Mouse (Mus musculus) liver, embryonic 16.5 days (tissue): Measurements from ENCODE around the gene Vdac1. TPM values are rescaled to one million over a fixed set of nuclear protein-coding genes. Genes with fewer than 3 reads are reported as not detected.

ENCODE experiments used
- ATAC-seq: fragments of 200-750 bp; cut with Nextera tagmentation; 2 replicates; pipeline ENCODE4 v1.8.0; 2017; ENCODE audit warnings: low read depth, mild to moderate bottlenecking, moderate number of reproducible peaks, moderate library complexity
- H3K27ac ChIP-seq: fragments of 300-500 bp; sonication (generic); 2 replicates; pipeline ENCODE4 v1.5.1; 2014; ENCODE audit warnings: mild to moderate bottlenecking, low read length
- H3K27me3 ChIP-seq: fragments of 300-500 bp; sonication (generic); 2 replicates; pipeline ENCODE4 v1.6.1; 2014; ENCODE audit warnings: low read depth, low read length, mixed read lengths; ENCODE audit not compliant: control insufficient read depth, insufficient read depth
- H3K36me3 ChIP-seq: fragments of 300-500 bp; sonication (generic); 2 replicates; pipeline ENCODE4 v1.6.1; 2014; ENCODE audit warnings: mild to moderate bottlenecking; ENCODE audit not compliant: control insufficient read depth, insufficient read depth
- H3K4me1 ChIP-seq: fragments of 300-500 bp; sonication (generic); 2 replicates; pipeline ENCODE4 v1.6.1; 2014; ENCODE audit warnings: low read depth, low read length, mixed read lengths; ENCODE audit not compliant: control insufficient read depth
- H3K4me2 ChIP-seq: fragments of 300-500 bp; sonication (generic); 2 replicates; pipeline ENCODE4 v1.6.1; 2014; ENCODE audit warnings: low read depth, low read length, mixed read lengths
- H3K4me3 ChIP-seq: fragments of 300-500 bp; sonication (generic); 2 replicates; pipeline ENCODE4 v1.5.1; 2014; ENCODE audit warnings: low read depth, mild to moderate bottlenecking, low read length
- H3K9ac ChIP-seq: fragments of 300-500 bp; sonication (generic); 2 replicates; pipeline ENCODE4 v1.6.1; 2014; ENCODE audit warnings: low read depth, low read length
- H3K9me3 ChIP-seq: fragments of 300-500 bp; sonication (generic); replicated peaks from 2 replicates; pipeline ENCODE4 v1.6.1; 2016; ENCODE audit warnings: low read length; ENCODE audit not compliant: control insufficient read depth
- WGBS: fragments of 180-500 bp; shearing (Covaris S2); extraction: QIAGEN DNeasy Blood & Tissue Kit; methylation state at CpG from one replicate; pipeline ENCODE4 v1.1.7; 2014; ENCODE audit not compliant: insufficient replicate concordance; 5-methylcytosine and 5-hydroxymethylcytosine counted together
- polyA plus RNA-seq: library from polyadenylated mRNA; unstranded; fragments of >200 nt; fragmentation: Nextera tagmentation; extraction: Ambion mirVana; gene quantifications from 2 replicates; pipeline ENCODE4 v1.2.1, GENCODE M21; 2015

Vdac1 gene
- polyA plus RNA-seq, 1 experiment from 2014 or later: 121 TPM

DNA sequence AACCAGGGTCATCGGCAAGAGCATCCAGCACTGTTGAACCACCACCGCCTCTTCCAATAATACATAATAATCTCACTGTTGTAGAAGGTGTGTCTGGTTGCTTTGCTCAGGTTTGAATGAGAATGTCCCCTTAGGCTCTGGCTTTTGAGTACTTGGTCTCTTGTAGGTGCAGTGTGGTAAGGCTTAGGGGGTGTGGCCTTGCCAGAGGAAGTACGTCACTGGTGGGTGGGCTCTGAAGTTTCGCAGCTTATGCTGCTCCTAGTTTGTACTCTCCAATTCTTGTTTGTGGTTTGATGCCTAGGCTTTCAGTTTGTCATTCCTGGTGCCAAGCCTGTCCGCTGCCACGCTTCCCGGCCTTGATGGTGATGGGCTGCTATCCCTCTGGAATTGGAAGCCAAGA lies 29.3 kb downstream of the Vdac1 start:
- Histone ChIP-seq H3K36me3 (peaks cover 9% of the 10 kb centered on the region), H3K9me3 (no peaks in the 10 kb centered on the region), H3K4me3 (no peak overlapping the region), H3K9ac (no peak overlapping the region), H3K4me1 (no peaks in the 10 kb centered on the region), H3K27me3 (no peaks in the 10 kb centered on the region), H3K4me2 (no peak overlapping the region), H3K27ac (no peak overlapping the region)
- 86% methylated on average over 7 of the region's 7 CpGs for WGBS
- ATAC-seq: no peak

DNA sequence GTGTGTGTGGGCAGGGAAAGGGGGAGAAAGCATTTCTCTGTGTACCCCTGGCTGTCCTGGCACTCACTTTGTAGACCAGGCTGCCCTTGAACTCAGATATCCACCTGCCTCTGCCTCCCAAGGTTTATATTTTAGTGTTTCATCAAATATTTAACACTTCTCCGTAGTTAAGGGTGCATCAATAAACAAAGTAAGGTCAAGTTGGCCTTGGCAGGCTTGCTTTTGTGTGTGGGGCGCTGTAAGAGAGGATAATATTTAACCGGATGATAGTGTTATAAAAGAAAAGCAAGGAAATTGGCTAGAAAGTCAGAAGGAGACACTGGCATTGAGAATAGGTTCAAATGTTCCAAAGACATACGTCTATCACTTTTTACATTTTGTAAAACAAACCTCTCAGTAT lies 33.8 kb downstream of the Vdac1 start:
- H3K27ac ChIP-seq: no peak overlapping the region
- H3K9ac ChIP-seq: no peak overlapping the region
- H3K4me1 ChIP-seq: peaks cover 12% of the 10 kb centered on the region
- no peak overlapping the region for H3K4me2 ChIP-seq
- H3K9me3 ChIP-seq: no peaks in the 10 kb centered on the region
- no peaks in the 10 kb centered on the region for H3K36me3 ChIP-seq
- H3K27me3 ChIP-seq: no peaks in the 10 kb centered on the region
- no peak overlapping the region for H3K4me3 ChIP-seq
- 65% methylated on average over 4 of the region's 4 CpGs for WGBS
- ATAC-seq: no peak

DNA sequence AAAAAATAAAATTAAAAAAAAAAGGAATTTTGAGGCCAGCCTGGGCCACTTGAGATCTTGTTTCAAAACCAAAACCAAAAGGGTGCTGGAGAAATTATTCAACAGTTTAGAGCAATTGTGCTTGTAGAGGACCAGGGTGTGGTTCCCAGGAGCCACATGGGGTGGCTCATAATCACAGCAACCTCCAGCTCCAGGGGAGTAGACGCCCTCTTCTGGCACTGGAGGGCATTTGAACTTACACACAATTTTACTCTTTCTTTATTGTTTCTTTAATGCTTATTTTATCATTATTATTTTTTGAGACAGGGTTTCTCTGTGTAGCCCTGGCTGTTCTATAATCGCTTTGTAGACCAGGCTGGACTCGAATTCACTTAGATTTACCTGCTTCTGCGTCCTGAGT lies 34.7 kb downstream of the Vdac1 start:
- Histone ChIP-seq H3K4me1 (peaks cover 15% of the 10 kb centered on the region), H3K9me3 (no peaks in the 10 kb centered on the region), H3K4me2 (no peak overlapping the region), H3K27ac (no peak overlapping the region), H3K9ac (no peak overlapping the region), H3K4me3 (no peak overlapping the region), H3K36me3 (no peaks in the 10 kb centered on the region), H3K27me3 (no peaks in the 10 kb centered on the region)
- WGBS: 33% methylated on average over 4 of the region's 4 CpGs
- ATAC-seq: no peak

DNA sequence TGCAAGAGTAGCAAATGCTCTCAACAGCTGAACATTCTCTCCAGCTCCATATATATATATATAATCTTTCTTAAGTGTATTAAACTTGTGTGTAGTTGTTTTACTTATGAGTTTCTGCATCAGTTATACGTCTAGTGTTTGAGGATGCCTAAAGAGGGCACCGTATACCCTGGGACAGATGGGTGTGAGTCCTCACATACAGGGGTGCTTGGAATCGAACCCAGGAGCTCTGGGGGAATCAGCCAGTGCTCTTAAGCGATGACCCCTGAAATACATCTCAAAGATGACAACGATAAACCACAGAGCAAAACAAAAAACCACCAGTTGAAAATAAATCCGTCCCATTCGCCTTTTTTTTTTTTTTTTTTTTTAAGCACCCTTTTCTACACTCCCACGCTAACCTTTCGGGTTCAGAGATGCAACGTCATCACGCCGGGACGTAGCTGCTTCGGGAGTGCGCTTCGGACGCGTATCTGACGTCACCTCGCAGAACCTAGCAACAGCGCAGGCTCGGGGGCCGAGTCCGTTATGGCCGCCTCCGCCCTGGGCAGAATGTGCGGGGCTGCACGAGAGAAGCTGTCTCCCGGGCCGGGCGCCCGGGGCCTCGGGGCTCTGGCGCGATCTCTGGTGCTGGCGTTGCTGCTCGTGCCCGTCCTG lies 35.4 kb downstream of the Vdac1 start, which contains the start of gene 9530068E07Rik:
9530068E07Rik (plus strand) TSS at position 489 of the 657 bp plus-strand sequence.
- H3K36me3 ChIP-seq: no peaks in the 10 kb centered on the region
- peak within 1 kb of the TSS; percentile 85 for H3K27ac ChIP-seq
- H3K4me3 ChIP-seq: peak within 1 kb of the TSS; percentile 94
- peak within 1 kb of the TSS; percentile 92 for H3K9ac ChIP-seq
- 2% methylated on average over 38 of the region's 38 CpGs for WGBS
- peak within 1 kb of the TSS; percentile 73 for H3K4me2 ChIP-seq
- H3K9me3 ChIP-seq: no peaks in the 10 kb centered on the region
- peaks cover 21% of the 10 kb centered on the region for H3K4me1 ChIP-seq
- H3K27me3 ChIP-seq: no peaks in the 10 kb centered on the region
- peak; percentile 97 for ATAC-seq

DNA sequence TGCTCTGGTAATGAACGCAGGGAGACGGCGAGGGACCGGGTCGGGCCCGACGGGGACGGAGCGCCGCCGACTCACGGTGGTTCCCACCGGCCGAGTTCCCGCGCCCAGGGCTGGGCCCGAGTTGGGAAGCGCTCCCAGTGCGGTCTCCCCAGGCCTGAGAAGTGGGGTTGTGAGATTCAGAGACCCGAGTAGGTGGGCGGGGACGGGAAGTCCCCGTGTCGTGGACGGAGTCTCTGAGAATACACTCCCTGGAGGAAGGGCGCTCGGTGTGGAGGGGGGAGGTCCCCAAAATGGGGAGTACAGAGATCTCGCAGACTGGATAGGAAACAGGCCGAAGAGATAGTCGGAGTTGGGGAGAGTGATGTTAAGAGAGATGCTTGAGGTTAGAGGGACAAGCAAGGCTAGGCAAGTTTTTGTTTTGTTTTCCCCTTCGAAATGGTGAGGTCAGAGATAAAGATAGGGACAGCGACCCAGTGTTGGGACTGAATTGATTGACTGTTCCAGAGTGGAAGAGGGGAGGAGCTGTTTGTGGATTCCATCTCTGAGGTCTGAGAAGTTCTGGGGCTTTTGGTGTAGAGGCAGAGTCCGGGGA lies 36.0 kb downstream of the Vdac1 start:
- H3K4me2 ChIP-seq: peak overlapping the region; percentile 73
- no peaks in the 10 kb centered on the region for H3K36me3 ChIP-seq
- ATAC-seq: peak; percentile 69
- 1% methylated on average over 33 of the region's 33 CpGs for WGBS
- peak overlapping the region; percentile 92 for H3K9ac ChIP-seq
- no peaks in the 10 kb centered on the region for H3K9me3 ChIP-seq
- peaks cover 21% of the 10 kb centered on the region for H3K4me1 ChIP-seq
- peak overlapping the region; percentile 94 for H3K4me3 ChIP-seq
- no peaks in the 10 kb centered on the region for H3K27me3 ChIP-seq
- H3K27ac ChIP-seq: peak overlapping the region; percentile 85

DNA sequence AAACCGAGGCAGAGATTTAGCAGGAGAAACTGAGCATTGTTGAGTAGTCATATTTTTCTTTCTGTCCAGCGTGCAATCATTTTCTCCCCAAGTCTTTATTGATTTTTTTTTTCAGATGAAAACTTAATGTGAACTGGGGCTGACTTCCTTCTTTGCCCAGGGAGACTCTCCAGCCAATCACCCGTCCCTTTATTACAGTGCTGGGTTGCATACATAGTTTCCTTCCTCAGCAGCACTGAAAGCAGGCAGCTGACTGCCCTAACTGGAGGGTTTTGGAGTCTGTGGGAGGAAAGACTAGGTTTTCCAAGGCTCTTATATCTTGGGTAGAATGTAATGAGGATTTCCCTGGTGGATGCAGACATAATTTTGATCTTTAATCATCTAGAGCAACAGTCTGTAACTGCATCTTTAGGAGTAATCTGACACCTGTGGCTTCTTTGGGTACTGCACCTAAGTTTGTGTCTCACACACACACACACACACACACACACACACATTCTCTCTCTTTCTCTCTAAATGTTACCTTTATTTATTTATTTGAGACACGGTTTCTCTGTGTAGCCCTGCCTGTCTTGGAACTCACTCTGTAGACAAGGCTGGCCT lies 36.8 kb downstream of the Vdac1 start:
- ATAC-seq: no peak
- no peak overlapping the region for H3K9ac ChIP-seq
- H3K4me3 ChIP-seq: peak overlapping the region; percentile 94
- H3K36me3 ChIP-seq: no peaks in the 10 kb centered on the region
- 75% methylated on average over 4 of the region's 4 CpGs for WGBS
- no peaks in the 10 kb centered on the region for H3K9me3 ChIP-seq
- no peaks in the 10 kb centered on the region for H3K27me3 ChIP-seq
- H3K4me1 ChIP-seq: peaks cover 21% of the 10 kb centered on the region
- H3K4me2 ChIP-seq: peak overlapping the region; percentile 73
- H3K27ac ChIP-seq: no peak overlapping the region

DNA sequence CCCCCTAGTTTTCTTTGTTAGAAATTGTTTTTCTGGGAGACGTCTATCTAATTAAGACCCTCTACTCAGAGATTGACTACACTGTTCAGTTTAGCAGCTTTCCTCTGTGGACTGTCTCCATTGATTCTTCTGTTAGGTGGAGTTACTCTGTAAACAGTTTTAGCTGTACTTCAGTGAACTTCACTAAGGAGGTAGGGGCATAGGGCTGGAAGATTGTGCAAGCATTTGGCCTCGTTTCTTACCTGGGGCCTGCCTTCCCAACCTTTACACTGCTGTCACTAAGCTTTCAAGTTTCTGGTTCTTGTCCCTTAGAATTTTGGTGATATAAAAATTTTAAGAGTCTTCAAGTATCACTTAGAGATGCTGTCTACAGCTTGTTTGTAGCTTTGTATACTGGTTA lies 40.8 kb downstream of the Vdac1 start:
- Histone ChIP-seq H3K4me2 (no peak overlapping the region), H3K4me1 (peaks cover 13% of the 10 kb centered on the region), H3K4me3 (no peak overlapping the region), H3K36me3 (peaks cover 5% of the 10 kb centered on the region), H3K9ac (no peak overlapping the region), H3K27me3 (no peaks in the 10 kb centered on the region), H3K27ac (no peak overlapping the region), H3K9me3 (no peaks in the 10 kb centered on the region)
- ATAC-seq: no peak
- 51% methylated on average over 2 of the region's 2 CpGs for WGBS

DNA sequence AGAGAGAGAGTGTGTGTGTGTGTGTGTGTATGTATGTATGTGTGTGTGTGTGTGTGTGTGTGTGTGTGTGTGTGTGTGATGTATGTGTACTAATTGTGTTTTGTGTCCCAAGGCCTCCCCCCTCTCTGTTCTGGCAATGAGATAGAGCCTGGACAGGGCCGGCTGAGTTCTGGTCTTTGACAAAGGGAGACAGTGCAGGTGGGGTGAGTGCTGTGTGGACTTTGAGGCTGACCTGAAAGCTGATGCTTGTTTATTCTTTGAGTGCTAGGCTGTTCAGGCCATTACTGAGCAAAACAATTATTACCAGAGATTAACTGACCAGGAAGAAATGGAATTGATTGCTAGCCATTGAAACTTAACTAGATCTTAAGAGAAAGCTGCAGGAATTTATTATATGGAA lies 41.9 kb downstream of the Vdac1 start:
- peak; percentile 67 for ATAC-seq
- no peak overlapping the region for H3K4me3 ChIP-seq
- H3K36me3 ChIP-seq: peaks cover 13% of the 10 kb centered on the region
- H3K9ac ChIP-seq: no peak overlapping the region
- WGBS: 58% methylated on average over 1 of the region's 1 CpGs
- no peaks in the 10 kb centered on the region for H3K9me3 ChIP-seq
- peaks cover 13% of the 10 kb centered on the region for H3K4me1 ChIP-seq
- no peak overlapping the region; the same call in 1 of the 2 replicates for H3K27ac ChIP-seq
- no peak overlapping the region for H3K4me2 ChIP-seq
- no peaks in the 10 kb centered on the region for H3K27me3 ChIP-seq

DNA sequence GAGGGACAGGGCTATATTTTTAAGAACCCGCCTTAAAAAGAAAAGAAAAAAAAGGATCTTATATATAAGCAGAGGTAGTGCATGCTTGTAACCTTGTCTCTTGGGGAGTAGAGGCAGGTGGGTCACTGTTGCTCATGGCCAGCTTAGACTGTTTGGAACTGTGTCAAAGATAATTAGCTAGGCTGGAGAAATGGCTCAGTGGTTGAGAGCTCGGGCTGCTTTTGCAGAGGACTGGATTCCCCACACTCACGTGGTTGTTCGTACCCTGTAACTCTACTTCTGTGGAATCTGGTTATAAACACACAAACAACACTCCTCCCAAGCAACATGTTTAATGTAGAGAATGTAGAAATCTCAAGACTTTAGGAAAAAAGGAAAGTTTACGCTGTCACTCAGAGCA lies 43.5 kb downstream of the Vdac1 start:
- no peak overlapping the region for H3K4me2 ChIP-seq
- peaks cover 9% of the 10 kb centered on the region for H3K4me1 ChIP-seq
- no peaks in the 10 kb centered on the region for H3K9me3 ChIP-seq
- H3K27ac ChIP-seq: no peak overlapping the region
- H3K9ac ChIP-seq: no peak overlapping the region
- no peak for ATAC-seq
- WGBS: 76% methylated on average over 5 of the region's 5 CpGs
- no peak overlapping the region for H3K4me3 ChIP-seq
- peaks cover 20% of the 10 kb centered on the region for H3K36me3 ChIP-seq
- no peaks in the 10 kb centered on the region for H3K27me3 ChIP-seq
